Mouse (Mus musculus): ENCODE data around the gene Ell2.

Gene Ell2

GRCm38 (mm10) chr13:75818945-75819706, 112.6 kb downstream of the Ell2 start:
- no peak for DNase-seq

GRCm38 (mm10) chr13:75819898-75820297, 113.3 kb downstream of the Ell2 start:
- no peak for DNase-seq

Data from lung, postnatal 14 days (tissue).